Mouse (Mus musculus) adrenal gland, postnatal 14 days (tissue): ENCODE measurements around the gene Dnase2a. TPM values are rescaled to one million over a fixed set of nuclear protein-coding genes. Genes with fewer than 3 reads are reported as not detected.
A peak's percentile ranks its signal among the peaks of the same experiment; 100 is the strongest.

ENCODE experiments used
- DNase-seq: peaks from one replicate; pipeline ENCODE4 v3.0.0; 2021; ENCODE audit warnings: mixed read lengths
- long read RNA-seq, 2 experiments: library from polyadenylated mRNA; stranded (forward); transcript quantifications; one replicate each; pipeline ENCODE4 v2.0.0; 2021
- total RNA-seq: library from RNA; stranded (reverse); gene quantifications from 2 replicates; pipeline ENCODE4 v1.2.3, GENCODE M21; 2021

The Dnase2a gene
- 8.3 and 11.0 TPM in 2 replicates for total RNA-seq
- long read RNA-seq, experiment 1, partial matches to known transcripts: 0 of 19 reads
- long read RNA-seq, experiment 1, other reads (novel, unspliced or antisense): 15 of 19 reads
- long read RNA-seq, experiment 2, partial matches to known transcripts: 0 of 13 reads
- long read RNA-seq, experiment 2, other reads (novel, unspliced or antisense): 11 of 13 reads

- DNase-seq: peak; percentile 98
Measured at GRCm38 (mm10) chr8:84908421-84909161, at the start of gene Dnase2a. Gene Dnase2a (plus strand): TSS chr8:84908560.

GRCm38 (mm10) chr8:84871376-84872308 is 36.7 kb upstream of the Dnase2a start, which contains the start of gene Syce2:
Gene Syce2 (plus strand): TSS chr8:84872111.
- DNase-seq: peak; percentile 93

- DNase-seq: peak; percentile 76
Measured at GRCm38 (mm10) chr8:84872309-84872965, 35.9 kb upstream of the Dnase2a start.

GRCm38 (mm10) chr8:84873016-84873415 is 35.3 kb upstream of the Dnase2a start:
- DNase-seq: no peak

- no peak for DNase-seq
Measured at GRCm38 (mm10) chr8:84874339-84874738, 34.0 kb upstream of the Dnase2a start.

GRCm38 (mm10) chr8:84877297-84878035 is 30.9 kb upstream of the Dnase2a start:
- DNase-seq: no peak

GRCm38 (mm10) chr8:84878915-84879314 is 29.4 kb upstream of the Dnase2a start:
- DNase-seq: no peak

GRCm38 (mm10) chr8:84884728-84885127 is 23.6 kb upstream of the Dnase2a start:
- no peak for DNase-seq

GRCm38 (mm10) chr8:84888280-84888679 is 20.1 kb upstream of the Dnase2a start:
- DNase-seq: no peak

- no peak for DNase-seq
Measured at GRCm38 (mm10) chr8:84889141-84889540, 19.2 kb upstream of the Dnase2a start.

- DNase-seq: no peak
Measured at GRCm38 (mm10) chr8:84892993-84893708, 15.2 kb upstream of the Dnase2a start.

GRCm38 (mm10) chr8:84893709-84894134 is 14.6 kb upstream of the Dnase2a start, which contains the start of gene Gcdh:
Gene Gcdh (minus strand): TSS chr8:84893921.
- peak; percentile 94 for DNase-seq

- DNase-seq: no peak
Measured at GRCm38 (mm10) chr8:84895963-84896362, 12.4 kb upstream of the Dnase2a start.

GRCm38 (mm10) chr8:84901071-84901470 is 7.3 kb upstream of the Dnase2a start:
- no peak for DNase-seq

GRCm38 (mm10) chr8:84901752-84902151 is 6.6 kb upstream of the Dnase2a start, which contains the start of gene Klf1:
Gene Klf1 (plus strand): TSS chr8:84901928.
- DNase-seq: no peak

GRCm38 (mm10) chr8:84902367-84902919 is 5.9 kb upstream of the Dnase2a start:
- no peak for DNase-seq

GRCm38 (mm10) chr8:84902920-84903661 is 5.3 kb upstream of the Dnase2a start:
- DNase-seq: peak; percentile 95

- DNase-seq: no peak
Measured at GRCm38 (mm10) chr8:84904351-84904750, 4.0 kb upstream of the Dnase2a start.

- no peak for DNase-seq
Measured at GRCm38 (mm10) chr8:84907037-84907436, 1.3 kb upstream of the Dnase2a start.
